Mouse (Mus musculus) G1E-ER4 (cell line): ENCODE results near the gene Nop9. TPM values are rescaled to one million over a fixed set of nuclear protein-coding genes. Genes with fewer than 3 reads are reported as not detected.

Experiments used
- GATA1 ChIP-seq: IDR thresholded peaks from one replicate; pipeline ENCODE4 v1.8.0; 2012; ENCODE audit warnings: low read length, inconsistent platforms
- polyA plus RNA-seq: library from polyadenylated mRNA; stranded (reverse); fragments of >175 nt; gene quantifications from 2 replicates; pipeline ENCODE4 v1.2.3, GENCODE M21; 2012

Gene Nop9
- polyA plus RNA-seq, 1 experiment, result 80.2 TPM

DNA sequence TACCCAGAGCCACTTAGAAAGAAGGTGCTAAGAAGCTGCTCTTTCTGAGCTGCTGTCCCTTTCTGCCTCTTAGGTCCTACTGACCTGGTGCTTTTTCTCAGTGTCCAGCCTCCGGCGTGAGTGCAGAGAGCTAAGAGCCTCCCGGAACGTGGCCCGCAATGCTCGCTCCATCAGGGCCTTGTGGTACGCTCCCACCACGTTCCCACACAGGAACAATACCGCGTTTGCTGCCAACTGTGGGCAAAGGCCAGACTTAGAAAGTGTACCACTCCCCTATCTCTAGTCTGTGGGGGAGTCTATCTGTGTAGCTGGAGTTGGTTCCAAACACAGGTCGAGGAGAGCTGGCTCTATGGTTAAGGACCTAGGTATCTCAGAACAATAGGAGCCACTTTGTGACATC is 35.2 kb downstream of the Nop9 start:
- TF ChIP-seq GATA1, result no peak

DNA sequence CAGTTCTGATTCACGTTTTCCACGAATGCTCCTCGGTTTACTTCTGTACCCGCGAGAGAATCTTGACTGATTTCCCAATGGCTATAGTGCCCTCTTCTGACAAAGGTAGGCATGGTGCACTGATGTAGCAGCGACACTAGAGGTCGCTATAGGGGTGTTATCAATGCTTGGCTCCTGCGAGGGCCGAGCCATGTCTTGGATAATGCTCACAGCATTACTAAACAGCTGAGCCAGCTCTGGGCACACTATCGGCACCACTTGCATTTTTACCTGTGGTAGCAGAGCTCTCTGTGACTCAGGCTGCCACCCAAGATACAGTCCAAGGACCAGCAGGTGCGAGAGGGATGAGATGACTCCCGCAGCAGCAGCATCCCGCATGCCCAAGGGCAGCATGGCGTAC is 35.8 kb downstream of the Nop9 start:
- TF ChIP-seq GATA1, result no peak

DNA sequence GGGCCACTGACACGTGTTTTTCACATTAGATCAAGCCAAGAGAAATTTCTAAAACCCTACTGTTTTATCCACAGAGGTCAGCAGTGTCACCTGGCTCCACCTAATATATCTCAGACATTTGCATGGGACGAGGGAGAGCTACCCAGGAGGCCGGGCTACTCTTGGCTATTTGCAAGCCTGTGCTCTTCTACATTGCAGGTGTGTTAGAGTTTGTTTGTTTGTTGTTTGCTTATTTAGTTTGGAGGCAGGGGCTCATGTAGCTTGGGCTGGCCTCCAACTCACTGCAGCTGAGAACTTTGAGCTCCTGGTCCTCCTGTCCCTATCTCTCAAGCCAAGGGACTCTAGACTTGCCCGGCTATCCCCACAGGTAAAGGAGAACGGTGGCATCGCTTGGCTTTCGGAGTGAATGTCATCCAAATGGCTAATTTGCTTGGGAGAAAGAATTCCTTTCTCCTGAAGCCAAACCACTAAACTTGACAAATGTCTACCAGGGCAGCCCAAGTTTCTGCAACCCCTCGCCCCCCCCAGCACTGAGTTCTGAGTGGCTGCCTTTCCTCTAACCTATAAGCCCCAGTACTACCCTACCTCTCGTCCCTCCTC is 37.0 kb downstream of the Nop9 start:
- no peak for TF ChIP-seq GATA1

DNA sequence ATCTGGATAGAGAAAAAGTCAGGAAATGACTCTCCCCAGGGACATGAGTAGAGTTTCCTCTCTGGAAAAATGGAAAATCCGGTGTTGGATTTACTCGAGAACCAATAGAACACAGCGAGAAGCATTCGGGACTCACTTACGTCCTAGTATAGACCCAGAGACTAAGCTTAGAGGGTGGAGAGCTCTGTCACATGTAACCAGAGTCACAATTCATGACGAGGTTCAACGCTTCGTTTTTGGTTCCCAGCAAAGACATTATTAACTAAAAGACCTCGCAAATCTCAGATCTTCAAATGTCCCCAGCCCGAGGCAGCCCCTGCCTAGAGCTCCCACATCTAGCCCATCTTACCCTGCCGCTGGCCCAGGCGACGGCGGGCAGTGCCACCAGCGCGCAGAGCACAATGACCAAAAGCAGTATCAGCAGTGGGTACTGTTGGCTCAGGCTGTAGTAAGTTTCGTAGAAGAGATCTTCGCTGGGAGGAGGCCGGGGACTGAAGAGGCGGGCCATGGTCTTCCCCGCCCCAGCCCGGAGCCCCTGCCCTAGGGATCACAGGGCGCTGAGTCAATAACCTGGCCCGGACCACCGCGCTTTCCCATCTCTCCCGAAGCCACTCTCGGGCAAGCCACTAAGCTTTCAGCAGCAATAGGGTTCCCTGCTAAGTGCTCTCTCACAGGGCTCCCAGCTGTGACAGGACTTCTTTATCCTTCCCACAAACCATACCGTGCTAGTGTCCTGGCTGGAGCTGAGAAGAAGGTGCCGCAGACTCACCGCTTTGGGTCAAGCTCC is 37.9 kb downstream of the Nop9 start:
- TF ChIP-seq GATA1, result no peak

DNA sequence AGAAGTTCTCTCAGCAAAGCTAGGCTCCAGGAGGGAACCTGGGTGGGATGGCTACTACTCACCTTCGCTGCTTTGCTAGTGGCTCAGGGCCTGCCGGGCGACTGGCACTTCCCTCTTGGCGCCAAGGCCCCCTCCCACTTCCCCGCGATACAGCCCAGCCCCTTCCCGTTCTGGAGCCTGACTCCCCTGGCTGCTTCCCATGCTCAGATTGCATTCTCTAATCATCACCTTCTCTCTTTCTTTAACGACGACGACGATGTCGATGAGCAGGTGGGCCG is 38.4 kb downstream of the Nop9 start, which contains the start of gene Adcy4:
Adcy4 (minus strand) TSS at position 138 of the 278 bp plus-strand sequence.
- TF ChIP-seq GATA1, result no peak

DNA sequence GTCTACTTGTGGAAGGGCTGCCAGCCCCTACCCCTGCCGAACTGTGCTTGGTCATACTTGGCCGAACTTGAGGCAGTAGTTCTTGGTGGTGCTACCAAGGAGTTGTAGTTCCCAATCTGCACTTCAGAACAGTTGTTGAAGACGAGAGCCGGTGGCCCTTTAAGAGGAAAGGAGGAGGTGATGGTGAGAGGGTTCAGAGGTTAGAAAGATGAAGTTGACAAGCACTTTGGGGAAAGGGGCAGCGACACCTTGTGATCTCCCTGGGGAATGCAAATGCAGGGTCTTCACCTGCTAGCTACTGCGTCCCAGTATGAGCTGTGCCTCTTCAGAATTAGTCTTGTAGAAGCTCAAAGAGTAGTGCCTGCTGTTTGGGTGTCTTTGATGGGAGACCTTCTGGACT is 39.7 kb downstream of the Nop9 start:
- no peak for TF ChIP-seq GATA1

DNA sequence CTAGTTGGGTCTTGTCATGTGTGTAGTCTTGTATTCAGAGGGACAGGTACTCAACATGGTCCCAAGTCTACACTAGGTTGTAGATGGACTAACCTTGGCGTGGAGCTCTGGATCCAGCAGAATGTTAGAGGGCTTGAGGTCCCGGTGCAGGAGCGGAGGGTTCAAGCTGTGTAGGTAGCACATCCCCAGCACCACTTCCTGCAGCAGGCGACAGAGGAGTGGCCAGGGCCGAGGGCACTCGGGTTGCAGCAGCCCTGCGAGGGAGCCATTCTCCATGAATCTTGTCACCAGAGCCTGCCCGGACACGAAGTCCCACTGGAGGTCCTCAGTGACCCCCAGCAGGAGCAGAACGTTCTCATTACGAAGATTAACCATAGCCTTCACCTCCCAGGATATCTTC is 42.2 kb downstream of the Nop9 start:
- no peak for TF ChIP-seq GATA1

DNA sequence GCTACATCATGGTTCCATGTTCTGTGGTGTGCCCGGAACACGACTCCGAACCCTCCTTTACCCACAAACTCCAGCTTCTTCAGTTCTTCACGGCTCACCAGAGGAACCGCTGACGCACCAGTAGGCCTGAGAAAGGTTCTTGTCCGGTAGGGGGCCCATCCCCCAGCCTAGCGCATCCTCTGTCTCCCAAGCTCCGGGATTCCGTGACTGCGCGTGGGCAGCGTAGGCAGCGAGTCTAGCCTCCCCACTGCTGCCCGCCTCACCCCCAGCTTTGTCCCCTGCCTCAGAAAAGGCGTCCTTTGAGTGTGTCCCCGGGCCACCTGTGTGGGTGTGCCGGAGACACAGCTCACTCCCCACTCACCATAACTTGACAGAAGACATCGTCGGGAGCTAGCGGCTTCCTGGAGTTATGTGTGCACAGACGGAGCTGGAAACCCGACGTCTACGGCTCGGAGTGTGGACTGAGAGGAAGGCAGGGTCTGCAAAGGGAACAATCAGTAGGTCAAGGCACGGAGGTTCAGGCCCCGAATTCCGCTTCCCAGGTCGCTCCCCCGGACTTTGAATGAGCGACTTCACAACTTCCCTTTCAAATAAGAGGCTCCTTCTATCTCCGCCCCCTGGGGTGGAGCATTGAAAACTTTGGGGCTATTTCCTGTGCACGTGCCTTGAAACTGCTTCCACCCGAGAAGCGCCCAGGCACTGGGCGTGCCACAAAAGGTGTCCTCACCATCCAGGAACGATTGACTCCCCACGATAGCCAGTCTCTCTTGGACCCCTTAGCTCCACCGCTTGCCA is 43.0 kb downstream of the Nop9 start, which contains the start of gene Ripk3:
Ripk3 (minus strand) TSS at position 610 of the 795 bp plus-strand sequence.
- no peak for TF ChIP-seq GATA1

DNA sequence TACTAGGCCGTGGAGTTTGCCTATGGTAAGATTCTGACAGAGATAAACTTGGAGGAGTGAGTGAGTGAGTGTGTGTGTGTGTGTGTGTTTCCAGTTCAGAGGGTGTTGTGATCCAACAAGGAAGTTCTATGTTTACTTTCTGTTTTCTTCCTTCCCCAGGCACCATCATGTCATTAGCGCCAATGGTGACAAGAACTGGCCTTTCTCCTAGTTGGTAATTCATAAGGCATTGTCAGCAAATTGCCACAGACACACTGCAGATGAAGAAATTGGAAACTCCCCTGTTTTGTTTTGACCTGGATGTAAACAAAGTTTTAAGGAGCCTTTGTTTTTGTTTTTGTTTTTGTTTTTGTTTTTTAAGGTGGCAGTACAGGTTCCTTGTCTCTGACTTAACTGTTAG is 48.0 kb downstream of the Nop9 start:
- TF ChIP-seq GATA1, result no peak

DNA sequence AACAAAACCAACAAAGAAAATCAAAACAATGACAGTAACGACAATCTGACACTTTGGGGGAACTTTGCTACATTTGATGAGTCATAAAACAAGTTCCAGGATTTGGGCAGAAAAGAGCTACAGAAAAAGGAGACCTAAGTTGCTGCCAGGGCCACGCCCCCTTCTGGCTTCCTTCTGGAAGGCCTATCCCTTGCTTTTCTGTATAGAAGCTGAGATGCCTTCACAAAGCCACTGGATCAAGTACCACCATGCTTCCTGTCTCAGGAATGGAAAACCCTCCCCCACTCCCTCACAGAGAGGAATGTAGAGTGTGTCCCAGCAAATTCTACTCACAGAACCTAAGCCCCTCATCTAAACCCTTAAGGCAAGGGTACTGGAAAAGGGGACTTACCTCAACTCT is 48.5 kb downstream of the Nop9 start:
- TF ChIP-seq GATA1, result no peak

DNA sequence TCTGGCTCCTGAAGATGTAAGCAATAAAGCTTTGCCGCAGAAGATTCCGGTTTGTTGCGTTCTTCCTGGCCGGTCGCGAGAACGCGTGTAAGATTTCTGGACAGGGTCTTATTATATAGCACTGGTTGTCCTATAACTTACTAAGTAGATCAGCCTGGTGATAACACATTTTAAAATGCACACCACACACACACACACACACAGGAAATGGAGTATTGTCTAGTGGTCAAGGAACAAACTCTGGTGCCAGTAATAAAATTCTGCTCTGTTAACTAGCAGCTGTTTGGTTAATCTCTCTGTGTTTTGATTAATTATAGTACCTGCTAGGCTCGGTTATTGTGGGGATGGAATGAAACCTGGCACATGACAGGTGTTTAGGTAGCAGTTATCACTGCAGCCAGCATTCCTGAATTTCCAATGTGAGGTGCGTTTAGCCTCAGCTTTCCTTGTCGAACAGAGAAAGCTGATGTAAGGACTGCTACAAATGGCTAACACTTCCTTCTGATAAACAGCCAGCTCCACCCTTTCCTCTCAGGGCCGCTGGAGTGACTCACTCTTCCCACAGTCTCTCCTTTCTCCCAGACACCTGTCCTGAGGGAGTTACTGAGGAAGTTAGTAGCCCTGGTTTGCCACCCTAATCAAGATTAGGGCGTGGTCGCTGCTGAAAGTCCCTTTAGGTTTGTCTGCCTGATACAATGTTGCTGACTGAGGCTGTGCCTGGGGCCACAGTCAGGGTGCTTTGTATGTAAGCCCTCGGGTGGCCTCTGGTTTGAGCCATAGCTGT is 50.1 kb downstream of the Nop9 start:
- no peak for TF ChIP-seq GATA1

Other genes with a start within 250 kb of the Nop9 start
- 0.09 TPM in 1 of 2 replicates, not detected in the other for gene Cpne6, start 235.2 kb upstream of the Nop9 start, polyA plus RNA-seq
- not detected in 2 replicates for gene Nrl, start 220.7 kb upstream of the Nop9 start, polyA plus RNA-seq
- 36.2 and 48.8 TPM in 2 replicates for gene Pck2, start 205.4 kb upstream of the Nop9 start, polyA plus RNA-seq
- 39.9 and 43.0 TPM in 2 replicates for gene Dcaf11, start 185.7 kb upstream of the Nop9 start, polyA plus RNA-seq
- gene A730061H03Rik, start 185.3 kb upstream of the Nop9 start, polyA plus RNA-seq, result 0.41 TPM in 1 of 2 replicates, not detected in the other
- not detected in 2 replicates for gene Fitm1, start 170.1 kb upstream of the Nop9 start, polyA plus RNA-seq
- gene Psme1, start 167.6 kb upstream of the Nop9 start, polyA plus RNA-seq, result 110 and 154 TPM in 2 replicates
- gene Emc9, start 160.4 kb upstream of the Nop9 start, polyA plus RNA-seq, result 21.8 and 22.3 TPM in 2 replicates
- gene Psme2, start 154.6 kb upstream of the Nop9 start, polyA plus RNA-seq, result 36.7 and 49.5 TPM in 2 replicates
- 27.7 and 31.5 TPM in 2 replicates for gene Rnf31, start 154.0 kb upstream of the Nop9 start, polyA plus RNA-seq
- 18.0 and 38.7 TPM in 2 replicates for gene Irf9, start 142.1 kb upstream of the Nop9 start, polyA plus RNA-seq
- gene Rec8, start 127.7 kb upstream of the Nop9 start, polyA plus RNA-seq, result 51.2 and 93.7 TPM in 2 replicates
- gene Ipo4, start 109.7 kb upstream of the Nop9 start, polyA plus RNA-seq, result 50.5 and 123 TPM in 2 replicates
- gene Gm49378, start 107.8 kb upstream of the Nop9 start, polyA plus RNA-seq, result 3.7 TPM in 1 of 2 replicates, not detected in the other
- gene Tm9sf1, start 101.9 kb upstream of the Nop9 start, polyA plus RNA-seq, result 14.7 and 17.9 TPM in 2 replicates
- gene Tssk4, start 95.5 kb upstream of the Nop9 start, polyA plus RNA-seq, result 0.24 TPM in 2 replicates
- gene Mdp1, start 85.2 kb upstream of the Nop9 start, polyA plus RNA-seq, result 13.0 and 22.6 TPM in 2 replicates
- 24.5 and 33.3 TPM in 2 replicates for gene Gmpr2, start 73.8 kb upstream of the Nop9 start, polyA plus RNA-seq
- 115 and 142 TPM in 2 replicates for gene Nedd8, start 73.6 kb upstream of the Nop9 start, polyA plus RNA-seq
- gene Tinf2, start 63.9 kb upstream of the Nop9 start, polyA plus RNA-seq, result 44.5 and 52.2 TPM in 2 replicates
- gene Tgm1, start 31.8 kb upstream of the Nop9 start, polyA plus RNA-seq, result 7.5 and 9.0 TPM in 2 replicates
- 19.2 and 26.8 TPM in 2 replicates for gene Rabggta, start 23.4 kb upstream of the Nop9 start, polyA plus RNA-seq
- 2.0 and 3.8 TPM in 2 replicates for gene Dhrs1, start within 50 bp of the Nop9 start, polyA plus RNA-seq
- gene Cideb, start 12.8 kb downstream of the Nop9 start, polyA plus RNA-seq, result not detected in 2 replicates
- gene Ltb4r2, start 15.7 kb downstream of the Nop9 start, polyA plus RNA-seq, result not detected in 2 replicates
- 0.21 TPM in 1 of 2 replicates, not detected in the other for gene Ltb4r1, start 20.3 kb downstream of the Nop9 start, polyA plus RNA-seq
- 0.01 and 0.06 TPM in 2 replicates for gene Adcy4, start 38.4 kb downstream of the Nop9 start, polyA plus RNA-seq
- 0.28 and 0.29 TPM in 2 replicates for gene Ripk3, start 43.2 kb downstream of the Nop9 start, polyA plus RNA-seq
- gene Nfatc4, start 77.5 kb downstream of the Nop9 start, polyA plus RNA-seq, result 0.04 TPM in 1 of 2 replicates, not detected in the other
- 0.05 and 0.06 TPM in 2 replicates for gene Nynrin, start 108.3 kb downstream of the Nop9 start, polyA plus RNA-seq
- gene Cbln3, start 138.7 kb downstream of the Nop9 start, polyA plus RNA-seq, result 0.08 and 0.09 TPM in 2 replicates
- gene Khnyn, start 139.3 kb downstream of the Nop9 start, polyA plus RNA-seq, result 15.0 and 15.8 TPM in 2 replicates
- not detected in 2 replicates for gene Sdr39u1, start 154.6 kb downstream of the Nop9 start, polyA plus RNA-seq
- not detected in 2 replicates for gene Cma1, start 199.0 kb downstream of the Nop9 start, polyA plus RNA-seq
- gene Cma2, start 205.3 kb downstream of the Nop9 start, polyA plus RNA-seq, result not detected in 2 replicates